Mouse (Mus musculus) C2C12 (cell line): ENCODE data around the gene Spag6l. TPM values are rescaled to one million over a fixed set of nuclear protein-coding genes. Genes with fewer than 3 reads are reported as not detected.
"Not testable (repeated sequence)": the region's sequence is repeated elsewhere in the genome, so short reads cannot be mapped to it uniquely, and the experiment has no call there.

ENCODE experiments used
- H3K27me3 ChIP-seq: one replicate; pipeline ENCODE4 v1.6.1; 2011; ENCODE audit not compliant: control insufficient read depth, insufficient read depth, insufficient read length
- H3K36me3 ChIP-seq: one replicate; pipeline ENCODE4 v1.6.1; 2011; ENCODE audit not compliant: control insufficient read depth, insufficient read depth
- H3K4me3 ChIP-seq: one replicate; pipeline ENCODE4 v1.5.1; 2011; ENCODE audit warnings: mild to moderate bottlenecking, control low read depth; ENCODE audit not compliant: poor library complexity, insufficient read depth, severe bottlenecking
- H3K79me2 ChIP-seq: one replicate; pipeline ENCODE4 v1.6.1; 2011; ENCODE audit not compliant: control insufficient read depth, insufficient read depth
- H3K79me3 ChIP-seq: one replicate; pipeline ENCODE4 v1.6.1; 2011; ENCODE audit warnings: low read depth, control low read depth
- H3ac ChIP-seq: one replicate; pipeline ENCODE3; 2011; ENCODE audit warnings: low read depth; ENCODE audit not compliant: control insufficient read depth, insufficient read length
- CEBPB ChIP-seq: IDR thresholded peaks from one replicate; pipeline ENCODE4 v1.6.1; 2011; ENCODE audit warnings: low read depth, mild to moderate bottlenecking, control low read depth, moderate library complexity
- CTCF ChIP-seq: IDR thresholded peaks from one replicate; pipeline ENCODE4 v1.5.1; 2011; ENCODE audit not compliant: control insufficient read depth, insufficient read depth, insufficient read length
- FOSL1 ChIP-seq: IDR thresholded peaks from one replicate; pipeline ENCODE4 v1.8.0; 2011; ENCODE audit warnings: mild to moderate bottlenecking, low read length; ENCODE audit not compliant: poor library complexity, insufficient read depth, severe bottlenecking
- MAX ChIP-seq: IDR thresholded peaks from one replicate; pipeline ENCODE4 v1.6.1; 2011; ENCODE audit warnings: mild to moderate bottlenecking, control low read depth
- MYOD1 ChIP-seq: IDR thresholded peaks from one replicate; pipeline ENCODE4 v1.6.1; 2011; ENCODE audit warnings: low read depth; ENCODE audit not compliant: control insufficient read depth, insufficient read length
- MYOG ChIP-seq: IDR thresholded peaks from one replicate; pipeline ENCODE4 v1.6.1; 2011; ENCODE audit not compliant: control insufficient read depth, insufficient read length; ENCODE audit errors: extremely low read depth
- USF1 ChIP-seq: IDR thresholded peaks from one replicate; pipeline ENCODE4 v1.6.1; 2011; ENCODE audit warnings: low read depth, mild to moderate bottlenecking, control low read depth, moderate library complexity
- polyA plus RNA-seq: library from polyadenylated mRNA; unstranded; fragments of >200 nt; fragmentation: generic; extraction: Trizol; gene quantifications from one replicate; pipeline ENCODE4 v1.2.1, GENCODE M21; 2012; ENCODE audit warnings: missing spikeins

The Spag6l gene
- polyA plus RNA-seq, 1 experiment, result not detected

DNA sequence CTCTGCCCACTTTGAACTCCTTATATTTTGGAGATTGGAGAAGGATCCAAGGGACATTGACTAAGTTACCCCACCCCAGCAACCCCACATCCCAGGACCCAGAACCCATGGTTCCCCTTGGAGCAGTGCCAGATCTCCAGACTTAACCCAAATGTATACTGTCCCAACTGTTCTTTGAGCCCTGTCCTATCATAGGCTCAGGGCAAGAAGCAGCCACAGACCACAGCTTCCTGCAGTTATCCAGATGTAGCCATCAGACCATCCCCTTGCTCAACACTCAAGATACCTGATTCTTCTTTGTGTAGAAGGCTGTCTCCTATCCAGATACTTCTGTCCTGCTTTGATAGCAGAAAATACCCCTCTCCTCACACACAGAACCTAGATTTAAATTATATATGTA lies 36.0 kb upstream of the Spag6l start:
- TF ChIP-seq USF1, result no peak
- no peak for TF ChIP-seq MYOD1
- no peak for TF ChIP-seq CEBPB
- TF ChIP-seq MAX, result no peak
- no peak for TF ChIP-seq FOSL1
- no peak for TF ChIP-seq CTCF
- TF ChIP-seq MYOG, result no peak
- Histone ChIP-seq H3K4me3 (no peak overlapping the region), H3K79me3 (no peaks in the 10 kb centered on the region), H3ac (no peak overlapping the region), H3K79me2 (no peaks in the 10 kb centered on the region), H3K36me3 (no peaks in the 10 kb centered on the region), H3K27me3 (no peaks in the 10 kb centered on the region)

- Histone ChIP-seq H3K4me3 (no peak within 1 kb of the TSS), H3K36me3 (no peaks in the 10 kb centered on the region), H3K79me3 (no peaks in the 10 kb centered on the region), H3K79me2 (no peaks in the 10 kb centered on the region), H3ac (no peak within 1 kb of the TSS), H3K27me3 (no peaks in the 10 kb centered on the region)
- no peak for TF ChIP-seq CTCF
- no peak for TF ChIP-seq FOSL1
- no peak for TF ChIP-seq CEBPB
- TF ChIP-seq MAX, result no peak
- no peak for TF ChIP-seq MYOG
- TF ChIP-seq MYOD1, result no peak
- TF ChIP-seq USF1, result no peak
These were observed 34.7 kb upstream of the Spag6l start, which contains the start of gene Igll1 for GRCm38 (mm10) chr16:16863978-16864377. Igll1 (minus strand) TSS chr16:16863985.

DNA sequence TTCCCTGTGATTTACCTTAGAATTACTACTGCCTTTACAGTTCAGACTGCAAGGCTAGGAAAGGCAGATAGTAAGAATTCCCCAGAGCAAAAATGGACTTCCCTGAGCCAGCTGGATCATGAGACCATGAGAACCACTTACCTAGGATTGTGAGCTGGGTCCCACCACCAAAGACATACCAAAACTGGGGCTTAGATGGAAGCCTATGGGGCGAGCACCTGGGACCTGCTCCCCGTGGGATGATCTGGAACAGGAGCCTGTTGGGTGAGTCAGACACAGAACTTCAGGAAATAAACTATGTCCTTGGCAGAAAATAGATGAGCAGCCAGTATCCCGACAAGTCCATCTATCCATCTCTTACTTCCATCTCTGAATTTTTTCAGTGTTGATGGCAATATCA lies 33.0 kb upstream of the Spag6l start:
- Histone ChIP-seq H3ac (no peak overlapping the region), H3K79me3 (no peaks in the 10 kb centered on the region), H3K4me3 (no peak overlapping the region), H3K36me3 (no peaks in the 10 kb centered on the region), H3K79me2 (no peaks in the 10 kb centered on the region), H3K27me3 (peaks cover 3% of the 10 kb centered on the region)
- TF ChIP-seq CEBPB (no peak), CTCF (no peak), MYOG (no peak), MYOD1 (no peak), MAX (no peak), USF1 (no peak), FOSL1 (no peak)

GRCm38 (mm10) chr16:16856731-16857476 lies 27.6 kb upstream of the Spag6l start:
- Histone ChIP-seq H3K36me3 (no peaks in the 10 kb centered on the region), H3K4me3 (no peak overlapping the region), H3ac (no peak overlapping the region), H3K79me3 (no peaks in the 10 kb centered on the region), H3K27me3 (peaks cover 11% of the 10 kb centered on the region), H3K79me2 (no peaks in the 10 kb centered on the region)
- TF ChIP-seq MAX (no peak), FOSL1 (no peak), USF1 (no peak), MYOG (no peak), CTCF (no peak), MYOD1 (no peak), CEBPB (no peak)

DNA sequence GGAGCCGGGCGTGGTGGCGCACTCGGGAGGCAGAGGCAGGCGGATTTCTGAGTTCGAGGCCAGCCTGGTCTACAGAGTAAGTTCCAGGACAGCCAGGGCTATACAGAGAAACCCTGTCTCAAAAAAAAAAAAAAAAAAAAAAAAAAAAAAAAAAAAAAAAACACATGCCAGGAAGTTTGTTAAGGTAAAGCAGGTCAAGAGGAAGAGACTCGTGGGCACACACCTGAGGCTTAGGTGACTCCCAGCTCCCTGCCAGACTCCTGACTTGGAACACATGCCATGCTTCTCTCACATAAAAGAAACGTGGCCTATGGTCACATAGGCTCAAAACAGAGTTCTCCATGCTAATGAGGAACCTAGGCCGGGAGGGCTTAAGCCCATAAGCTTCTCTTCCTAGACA lies 26.8 kb upstream of the Spag6l start:
- H3K79me3 ChIP-seq, H3K36me3 ChIP-seq, H3K79me2 ChIP-seq, H3K4me3 ChIP-seq, H3ac ChIP-seq: not testable (repeated sequence)
- peaks cover 11% of the 10 kb centered on the region for H3K27me3 ChIP-seq

DNA sequence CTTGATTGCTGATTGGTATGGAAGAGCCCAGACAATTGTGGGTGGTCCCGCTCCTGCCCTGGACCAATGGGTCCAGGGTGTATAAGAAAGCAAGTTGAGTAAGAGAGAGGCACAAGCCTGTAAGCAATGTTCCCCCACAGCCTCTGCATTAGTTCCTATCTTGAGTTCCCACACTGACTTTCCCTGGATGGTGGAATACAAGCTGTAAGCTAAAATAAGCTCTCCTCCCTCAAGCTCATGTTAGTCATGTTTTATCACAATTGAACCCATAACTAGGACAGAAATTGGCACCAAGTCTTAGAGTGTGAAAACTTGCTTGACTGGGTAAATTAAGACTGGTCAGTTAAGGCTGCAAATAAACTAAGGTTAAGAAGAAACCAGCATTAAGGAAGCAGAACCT lies 26.3 kb upstream of the Spag6l start:
- peaks cover 11% of the 10 kb centered on the region for H3K27me3 ChIP-seq
- TF ChIP-seq MYOG (no peak), FOSL1 (no peak), CEBPB (no peak), CTCF (no peak), MAX (no peak), MYOD1 (no peak), USF1 (no peak)
- no peaks in the 10 kb centered on the region for H3K36me3 ChIP-seq
- H3K4me3 ChIP-seq, result no peak overlapping the region
- H3K79me2 ChIP-seq, result no peaks in the 10 kb centered on the region
- H3K79me3 ChIP-seq, result no peaks in the 10 kb centered on the region
- H3ac ChIP-seq, result no peak overlapping the region
